Comparison of ENCODE assay signal across 8 mouse cellular contexts in genomic region chr12:102437952-102438351, GRCm38 (mm10). TPM values are rescaled to one million over a fixed set of nuclear protein-coding genes. Genes with fewer than 3 reads are reported as not detected.
DNase-seq lines count a peak whose midpoint lies in the region; ATAC-seq and TF ChIP-seq lines count a peak whose summit lies in the region.

No protein-coding gene starts in this region.

- 84% methylated on average over 5 of the region's 5 CpGs for WGBS in forebrain, embryonic 15.5 days
- 77% methylated on average over 5 of the region's 5 CpGs for WGBS in forebrain, embryonic 14.5 days
- WGBS in lung, adult 2 months = 46% methylated on average over 5 of the region's 5 CpGs
- 40% methylated on average over 5 of the region's 5 CpGs for WGBS in heart, embryonic 15.5 days
- 75% methylated on average over 5 of the region's 5 CpGs for WGBS in midbrain, postnatal 0 days

- peaks cover 22% of the 10 kb centered on the region for H3K4me1 ChIP-seq in forebrain, embryonic 15.5 days
- peaks cover 7% of the 10 kb centered on the region; the same call in 1 of the 2 replicates for H3K4me1 ChIP-seq in forebrain, embryonic 14.5 days (ENCODE audit: control insufficient read depth, insufficient read depth, low read length)
- peaks cover 15% of the 10 kb centered on the region for H3K4me1 ChIP-seq in lung, adult 2 months (ENCODE audit: control insufficient read depth, insufficient read depth, low read length)
- peaks cover 23% of the 10 kb centered on the region for H3K4me1 ChIP-seq in heart, embryonic 15.5 days (replicated peaks)
- H3K4me1 ChIP-seq in midbrain, postnatal 0 days (ENCODE audit: insufficient read depth, low read length) = peaks cover 11% of the 10 kb centered on the region

- DNase-seq in forebrain, embryonic 14.5 days (ENCODE audit: low spot score) = no peak
- no peak for DNase-seq in lung, adult 2 months
- DNase-seq in lung, postnatal 25 days (ENCODE audit: low spot score) = no peak
- no peak for DNase-seq in midbrain, postnatal 0 days (ENCODE audit: low spot score)
- DNase-seq in yolk sac, embryonic 10.5 days (ENCODE audit: low spot score) = no peak

- TF ChIP-seq CTCF in lung, adult 2 months (IDR thresholded peaks at IDR 0.05; ENCODE audit: insufficient read depth, low read length) = no peak
- no peak for TF ChIP-seq CTCF in midbrain, postnatal 0 days (IDR thresholded peaks at IDR 0.05)

- H3K36me3 ChIP-seq in forebrain, embryonic 15.5 days = no peaks in the 10 kb centered on the region
- no peaks in the 10 kb centered on the region for H3K36me3 ChIP-seq in forebrain, embryonic 14.5 days (ENCODE audit: control insufficient read depth, insufficient read depth, low read length)
- no peaks in the 10 kb centered on the region for H3K36me3 ChIP-seq in heart, embryonic 15.5 days
- H3K36me3 ChIP-seq in midbrain, postnatal 0 days (ENCODE audit: insufficient read depth, low read length) = no peaks in the 10 kb centered on the region

- no peak for TF ChIP-seq POLR2A in lung, adult 2 months (IDR thresholded peaks at IDR 0.05; ENCODE audit: borderline replicate concordance, extremely low read depth, low read depth, low read length)

- no peak overlapping the region for H3K27ac ChIP-seq in forebrain, embryonic 15.5 days (replicated peaks)
- H3K27ac ChIP-seq in forebrain, embryonic 14.5 days (ENCODE audit: low read depth, low read length) = no peak overlapping the region
- peak overlapping the region; percentile 87 for H3K27ac ChIP-seq in heart, embryonic 15.5 days
- H3K27ac ChIP-seq in midbrain, postnatal 0 days (ENCODE audit: low read depth, low read length) = no peak overlapping the region

- H3K9me3 ChIP-seq in forebrain, embryonic 15.5 days = no peaks in the 10 kb centered on the region
- no peaks in the 10 kb centered on the region for H3K9me3 ChIP-seq in forebrain, embryonic 14.5 days (replicated peaks; ENCODE audit: control insufficient read depth, low read length)
- no peaks in the 10 kb centered on the region for H3K9me3 ChIP-seq in heart, embryonic 15.5 days (replicated peaks)
- H3K9me3 ChIP-seq in midbrain, postnatal 0 days (ENCODE audit: low read length) = no peaks in the 10 kb centered on the region

- H3K4me3 ChIP-seq in forebrain, embryonic 15.5 days = peak overlapping the region; percentile 78; the same call in 1 of the 2 replicates
- H3K4me3 ChIP-seq in forebrain, embryonic 14.5 days (ENCODE audit: low read depth, low read length) = no peak overlapping the region
- H3K4me3 ChIP-seq in lung, adult 2 months (replicated peaks; ENCODE audit: extremely low read depth, low read depth, low read length) = peak overlapping the region; percentile 7
- H3K4me3 ChIP-seq in heart, embryonic 15.5 days = peak overlapping the region; percentile 78
- H3K4me3 ChIP-seq in midbrain, postnatal 0 days (ENCODE audit: low read depth, low read length) = peak overlapping the region; percentile 65

- H3K4me2 ChIP-seq in forebrain, embryonic 15.5 days (replicated peaks) = no peak overlapping the region
- no peak overlapping the region for H3K4me2 ChIP-seq in forebrain, embryonic 14.5 days (ENCODE audit: low read length)
- peak overlapping the region; percentile 74 for H3K4me2 ChIP-seq in heart, embryonic 15.5 days
- H3K4me2 ChIP-seq in midbrain, postnatal 0 days (ENCODE audit: low read depth, low read length, poor library complexity, severe bottlenecking) = peak overlapping the region; percentile 65

- ATAC-seq in forebrain, embryonic 15.5 days (replicated peaks) = no peak
- ATAC-seq in forebrain, embryonic 14.5 days = no peak
- peak; percentile 53 for ATAC-seq in heart, embryonic 15.5 days (replicated peaks; ENCODE audit: insufficient number of reproducible peaks, insufficient read depth, low FRiP score, low read depth)
- no peak for ATAC-seq in midbrain, postnatal 0 days (ENCODE audit: low FRiP score)
- ATAC-seq in activated CD4-positive, CD25-positive, alpha-beta regulatory T cell, adult 4 months = no peak

- no peaks in the 10 kb centered on the region for H3K27me3 ChIP-seq in forebrain, embryonic 15.5 days
- H3K27me3 ChIP-seq in forebrain, embryonic 14.5 days (replicated peaks; ENCODE audit: control insufficient read depth, insufficient read depth, low read length) = no peaks in the 10 kb centered on the region
- no peaks in the 10 kb centered on the region for H3K27me3 ChIP-seq in heart, embryonic 15.5 days
- H3K27me3 ChIP-seq in midbrain, postnatal 0 days (ENCODE audit: insufficient read depth, low read length) = no peaks in the 10 kb centered on the region

- H3K9ac ChIP-seq in forebrain, embryonic 15.5 days (replicated peaks) = no peak overlapping the region
- no peak overlapping the region for H3K9ac ChIP-seq in forebrain, embryonic 14.5 days (ENCODE audit: low read length)
- H3K9ac ChIP-seq in heart, embryonic 15.5 days = peak overlapping the region; percentile 79
- no peak overlapping the region; the same call in 1 of the 2 replicates for H3K9ac ChIP-seq in midbrain, postnatal 0 days (replicated peaks; ENCODE audit: low read length, poor library complexity, severe bottlenecking)

RNA-seq across cellular contexts. Expression of gene Lgmn, which starts 1.7 kb away (rescaled TPM):
- 67.3 and 73.1 TPM in 2 replicates for polyA plus RNA-seq in forebrain, embryonic 15.5 days (2015; fragmentation: Nextera tagmentation; extraction: Ambion mirVana)
- 87.0 and 90.5 TPM in 2 replicates for polyA plus RNA-seq in forebrain, embryonic 14.5 days (2014; fragmentation: Nextera tagmentation; extraction: Ambion mirVana)
- polyA plus RNA-seq in lung, adult 2 months (2012; rRNA removed) = 106 and 153 TPM in 2 replicates
- 97.1 and 110 TPM in 2 replicates for polyA plus RNA-seq in heart, embryonic 15.5 days (2015; fragmentation: Nextera tagmentation; extraction: Ambion mirVana)
- 112 and 124 TPM in 2 replicates for total RNA-seq in midbrain, postnatal 0 days (2014; rRNA removed)
- polyA plus RNA-seq in midbrain, postnatal 0 days (2015; fragmentation: Nextera tagmentation; extraction: Ambion mirVana) = 148 and 158 TPM in 2 replicates
- 10 to 100 TPM; 31.0 to 34.5 TPM for polyA plus RNA-seq in activated CD4-positive, CD25-positive, alpha-beta regulatory T cell, adult 4 months (2017; shearing (Covaris generic))

RNA-seq across cellular contexts. Expression of gene Golga5, which starts 31.0 kb away (rescaled TPM):
- polyA plus RNA-seq in forebrain, embryonic 15.5 days (2015; fragmentation: Nextera tagmentation; extraction: Ambion mirVana) = 32.0 and 32.4 TPM in 2 replicates
- polyA plus RNA-seq in forebrain, embryonic 14.5 days (2014; fragmentation: Nextera tagmentation; extraction: Ambion mirVana) = 34.1 and 34.2 TPM in 2 replicates
- polyA plus RNA-seq in lung, adult 2 months (2012; rRNA removed) = 10.0 and 11.9 TPM in 2 replicates
- polyA plus RNA-seq in heart, embryonic 15.5 days (2015; fragmentation: Nextera tagmentation; extraction: Ambion mirVana) = 24.4 and 26.9 TPM in 2 replicates
- 20.8 and 26.0 TPM in 2 replicates for total RNA-seq in midbrain, postnatal 0 days (2014; rRNA removed)
- polyA plus RNA-seq in midbrain, postnatal 0 days (2015; fragmentation: Nextera tagmentation; extraction: Ambion mirVana) = 23.0 and 23.3 TPM in 2 replicates
- polyA plus RNA-seq in activated CD4-positive, CD25-positive, alpha-beta regulatory T cell, adult 4 months (2017; shearing (Covaris generic)) = 10 to 100 TPM; 27.5 to 27.9 TPM

Comparison
In these comparisons a context has a peak if more than half of its experiments do, and no peak if none do; other contexts are left out.
1. H3K4me2 ChIP-seq: peak in heart, embryonic 15.5 days (single experiment) and midbrain, postnatal 0 days (single experiment); none in forebrain, embryonic 15.5 days (single experiment) and forebrain, embryonic 14.5 days (single experiment).